Mouse (Mus musculus): ENCODE data around the gene Stip1. TPM values are rescaled to one million over a fixed set of nuclear protein-coding genes. Genes with fewer than 3 reads are reported as not detected.
"Not testable (repeated sequence)": the region's sequence is repeated elsewhere in the genome, so short reads cannot be mapped to it uniquely, and the experiment has no call there.

Gene Stip1
- polyA plus RNA-seq, 1 experiment from 2014 or later = 230 TPM

DNA sequence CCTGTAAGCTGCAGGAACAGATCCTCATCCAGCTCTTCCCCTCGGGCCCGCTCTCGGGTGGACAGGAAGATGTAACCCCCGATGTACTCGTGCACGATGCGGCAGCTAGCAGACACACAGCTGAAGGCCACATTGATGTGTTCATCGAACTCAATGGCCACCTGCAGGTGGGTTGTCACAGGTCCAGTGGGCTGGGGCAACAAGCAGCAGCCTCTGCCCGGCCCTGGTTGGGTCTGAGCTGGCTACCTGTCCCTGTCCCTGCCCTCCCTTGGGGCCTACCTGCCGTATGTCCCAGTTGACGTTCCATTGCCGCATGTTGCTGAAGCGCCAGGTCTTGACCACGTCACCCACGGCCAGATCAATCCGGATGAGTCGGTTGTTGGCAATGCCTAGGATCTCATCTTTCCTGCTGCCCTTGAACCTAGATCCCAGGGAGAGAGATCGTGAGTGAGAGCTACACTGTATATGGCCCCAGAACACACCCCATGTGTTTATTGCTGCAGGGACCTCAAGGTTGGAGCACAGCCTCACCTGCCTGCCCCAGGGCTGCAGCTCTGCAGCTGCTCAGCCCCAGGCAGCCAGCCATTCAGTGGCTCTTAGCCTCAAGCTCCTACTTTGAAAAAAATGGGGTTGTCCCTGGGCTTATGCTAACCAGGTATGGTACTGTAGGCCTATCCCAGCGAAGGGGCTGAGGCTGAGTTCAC, 40.3 kb downstream of the Stip1 start:
- peaks cover 37% of the 10 kb centered on the region for H3K4me1 ChIP-seq
- peaks cover 69% of the 10 kb centered on the region for H3K36me3 ChIP-seq
- 84% methylated on average over 19 of the region's 19 CpGs for WGBS (ENCODE audit: insufficient replicate concordance)
- H3K4me3 ChIP-seq = no peak overlapping the region
- H3K27me3 ChIP-seq (replicated peaks) = no peaks in the 10 kb centered on the region
- ATAC-seq = no peak
- H3K27ac ChIP-seq = no peak overlapping the region
- no peak overlapping the region for H3K9ac ChIP-seq
- H3K9me3 ChIP-seq (replicated peaks) = no peaks in the 10 kb centered on the region
- H3K4me2 ChIP-seq = no peak overlapping the region

GRCm38 (mm10) chr19:6997721-6998290, 42.0 kb downstream of the Stip1 start:
- no peaks in the 10 kb centered on the region for H3K27me3 ChIP-seq (replicated peaks)
- 75% methylated on average over 9 of the region's 9 CpGs for WGBS (ENCODE audit: insufficient replicate concordance)
- no peak overlapping the region for H3K4me2 ChIP-seq
- no peak overlapping the region for H3K4me3 ChIP-seq
- H3K4me1 ChIP-seq = peaks cover 54% of the 10 kb centered on the region
- no peaks in the 10 kb centered on the region for H3K9me3 ChIP-seq (replicated peaks)
- no peak overlapping the region for H3K27ac ChIP-seq
- H3K9ac ChIP-seq = no peak overlapping the region
- ATAC-seq = no peak
- H3K36me3 ChIP-seq = peaks cover 52% of the 10 kb centered on the region

- peaks cover 63% of the 10 kb centered on the region for H3K4me1 ChIP-seq
- peak; percentile 72 for ATAC-seq
- H3K9ac ChIP-seq = peak within 1 kb of the TSS; percentile 74
- H3K4me3 ChIP-seq = peak within 1 kb of the TSS; percentile 66
- H3K27ac ChIP-seq = peak within 1 kb of the TSS; percentile 75
- no peaks in the 10 kb centered on the region for H3K9me3 ChIP-seq (replicated peaks)
- peak within 1 kb of the TSS; percentile 93 for H3K4me2 ChIP-seq
- WGBS (ENCODE audit: insufficient replicate concordance) = 1% methylated on average over 24 of the region's 24 CpGs
- H3K27me3 ChIP-seq (replicated peaks) = no peaks in the 10 kb centered on the region
- H3K36me3 ChIP-seq = peaks cover 34% of the 10 kb centered on the region
These were observed 43.8 kb downstream of the Stip1 start, which contains the start of the genes Nudt22 and Trpt1 for GRCm38 (mm10) chr19:6996006-6996405. Gene Nudt22 (minus strand): TSS chr19:6996117. Gene Trpt1 (plus strand): TSS chr19:6996131.

GRCm38 (mm10) chr19:6995255-6995991, 44.3 kb downstream of the Stip1 start:
- 37% methylated on average over 21 of the region's 21 CpGs for WGBS (ENCODE audit: insufficient replicate concordance)
- ATAC-seq = no peak
- Histone ChIP-seq H3K4me3 (peak overlapping the region; percentile 66), H3K4me1 (peaks cover 63% of the 10 kb centered on the region), H3K4me2 (peak overlapping the region; percentile 93), H3K27ac (peak overlapping the region; percentile 75), H3K36me3 (peaks cover 28% of the 10 kb centered on the region), H3K27me3 (replicated peaks) (no peaks in the 10 kb centered on the region), H3K9ac (peak overlapping the region; percentile 74), H3K9me3 (replicated peaks) (no peaks in the 10 kb centered on the region)

DNA sequence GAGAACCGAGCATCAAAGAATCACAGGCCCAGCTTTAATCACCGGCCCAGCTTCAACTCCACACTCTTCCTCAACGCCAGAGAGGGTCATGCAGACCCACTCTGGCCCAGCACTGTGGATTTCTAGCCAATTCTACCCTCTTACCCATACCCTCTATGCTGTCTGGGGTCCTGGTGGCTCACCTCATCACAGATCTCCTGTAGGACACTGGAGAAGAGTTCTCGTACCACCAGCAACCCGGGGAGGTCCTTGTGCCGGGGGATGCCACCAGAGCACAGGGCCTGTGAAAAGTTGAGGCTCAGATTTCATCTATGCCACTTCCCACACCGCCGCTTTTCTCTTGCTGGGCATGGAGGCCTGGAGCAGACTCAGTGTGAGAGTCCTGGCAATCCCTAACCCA, 45.3 kb downstream of the Stip1 start:
- Histone ChIP-seq H3K4me1 (peaks cover 62% of the 10 kb centered on the region), H3K9me3 (replicated peaks) (no peaks in the 10 kb centered on the region), H3K4me3 (no peak overlapping the region), H3K27ac (0 out of 2 replicates have a peak overlapping the region, but pooled peaks have one; percentile 75), H3K9ac (no peak overlapping the region), H3K4me2 (peak overlapping the region; percentile 93), H3K36me3 (peaks cover 18% of the 10 kb centered on the region), H3K27me3 (replicated peaks) (no peaks in the 10 kb centered on the region)
- no peak for ATAC-seq
- WGBS (ENCODE audit: insufficient replicate concordance) = 81% methylated on average over 8 of the region's 8 CpGs

- Histone ChIP-seq H3K27ac (peak overlapping the region; percentile 71; the same call in 1 of the 2 replicates), H3K4me1 (peaks cover 57% of the 10 kb centered on the region), H3K9ac (no peak overlapping the region), H3K27me3 (replicated peaks) (no peaks in the 10 kb centered on the region), H3K4me3 (no peak overlapping the region), H3K36me3 (peaks cover 16% of the 10 kb centered on the region), H3K4me2 (no peak overlapping the region), H3K9me3 (replicated peaks) (no peaks in the 10 kb centered on the region)
- ATAC-seq = no peak
- WGBS (ENCODE audit: insufficient replicate concordance) = 86% methylated on average over 8 of the region's 8 CpGs
These were observed 45.8 kb downstream of the Stip1 start for GRCm38 (mm10) chr19:6994002-6994401.

- Histone ChIP-seq H3K4me1 (peaks cover 58% of the 10 kb centered on the region), H3K27me3 (replicated peaks) (no peaks in the 10 kb centered on the region), H3K9me3 (replicated peaks) (no peaks in the 10 kb centered on the region), H3K4me2 (peak overlapping the region; percentile 98), H3K9ac (peak overlapping the region; percentile 77), H3K36me3 (peaks cover 8% of the 10 kb centered on the region), H3K27ac (peak overlapping the region; percentile 71), H3K4me3 (peak overlapping the region; percentile 74)
- no peak for ATAC-seq
- WGBS (ENCODE audit: insufficient replicate concordance) = 61% methylated on average over 14 of the region's 14 CpGs
These were observed 46.6 kb downstream of the Stip1 start for GRCm38 (mm10) chr19:6993011-6993770.

DNA sequence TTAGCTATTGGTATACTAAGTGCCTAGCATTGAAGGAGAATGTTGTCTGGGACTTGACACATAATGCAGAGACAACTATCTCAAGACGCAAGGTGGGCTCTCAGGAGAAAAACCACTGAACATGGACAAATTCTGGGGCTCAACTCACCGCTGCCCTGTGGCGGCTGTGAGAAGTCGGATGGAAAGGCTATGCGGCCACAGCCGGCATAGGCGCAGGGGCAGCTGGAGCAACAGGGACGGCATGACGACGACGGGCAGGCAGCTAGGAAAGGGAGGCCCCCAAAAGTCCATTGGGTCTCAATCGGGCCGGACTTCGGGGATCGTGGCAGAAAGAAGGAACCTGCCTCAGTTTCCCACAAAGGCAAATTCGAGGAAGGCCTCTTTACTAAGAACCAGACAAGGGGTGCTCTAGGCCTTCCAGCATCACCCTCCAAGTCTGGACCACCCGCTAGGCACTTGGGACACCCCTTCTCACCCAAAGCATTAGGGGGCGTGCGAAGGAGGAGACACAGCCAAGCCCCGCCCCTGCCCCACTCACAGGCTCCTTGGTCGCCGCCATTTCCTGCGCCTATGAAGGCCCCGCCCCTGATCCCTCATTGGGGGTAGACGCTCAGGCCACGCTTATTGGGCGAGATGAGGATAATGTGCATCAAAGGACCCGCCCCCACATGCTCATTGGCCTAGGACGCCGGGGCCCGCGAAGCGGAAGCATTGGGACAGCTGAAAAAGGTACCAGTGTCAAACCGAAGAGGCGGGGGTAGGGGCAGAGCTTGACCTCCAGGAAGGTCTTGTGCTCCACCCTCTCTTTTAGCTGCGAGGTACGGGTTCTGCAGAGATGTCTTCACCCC, 47.5 kb downstream of the Stip1 start, which contains the start of gene Dnajc4:
Gene Dnajc4 (minus strand): TSS at position 562 of the 848 bp plus-strand sequence.
- Histone ChIP-seq H3K36me3 (0 out of 2 replicates have a peak, but pooled peaks cover 3% of the 10 kb centered on the region), H3K9ac (peak within 1 kb of the TSS; percentile 79), H3K4me3 (peak within 1 kb of the TSS; percentile 74), H3K27me3 (replicated peaks) (no peaks in the 10 kb centered on the region), H3K4me2 (peak within 1 kb of the TSS; percentile 98), H3K4me1 (peaks cover 65% of the 10 kb centered on the region), H3K27ac (peak within 1 kb of the TSS; percentile 71), H3K9me3 (replicated peaks) (no peaks in the 10 kb centered on the region)
- 3% methylated on average over 37 of the region's 37 CpGs for WGBS (ENCODE audit: insufficient replicate concordance)
- peak; percentile 93 for ATAC-seq

DNA sequence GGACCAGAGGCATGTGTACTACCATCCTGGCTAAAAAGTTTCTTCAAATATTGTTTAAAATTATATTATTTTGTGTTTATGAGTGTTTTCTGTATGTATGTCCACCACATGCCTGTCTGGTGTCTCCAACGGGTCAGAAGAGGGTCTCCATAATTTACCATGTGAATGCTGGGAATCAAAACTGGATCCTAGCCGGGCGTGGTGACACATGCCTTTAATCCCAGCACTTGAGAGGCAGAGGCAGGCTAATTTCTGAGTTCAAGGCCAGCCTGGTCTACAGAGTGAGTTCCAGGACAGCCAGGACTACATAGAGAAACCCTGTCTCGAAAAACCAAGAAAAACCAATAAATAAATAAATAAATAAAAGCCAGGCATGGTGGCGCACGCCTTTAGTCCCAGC, 48.6 kb downstream of the Stip1 start:
- H3K4me1 ChIP-seq = peaks cover 65% of the 10 kb centered on the region
- not testable (repeated sequence) for H3K4me2 ChIP-seq; H3K9me3 ChIP-seq (replicated peaks); H3K9ac ChIP-seq; H3K27me3 ChIP-seq (replicated peaks); ATAC-seq; H3K27ac ChIP-seq; H3K36me3 ChIP-seq; H3K4me3 ChIP-seq
- WGBS (ENCODE audit: insufficient replicate concordance) = 76% methylated on average over 6 of the region's 6 CpGs

DNA sequence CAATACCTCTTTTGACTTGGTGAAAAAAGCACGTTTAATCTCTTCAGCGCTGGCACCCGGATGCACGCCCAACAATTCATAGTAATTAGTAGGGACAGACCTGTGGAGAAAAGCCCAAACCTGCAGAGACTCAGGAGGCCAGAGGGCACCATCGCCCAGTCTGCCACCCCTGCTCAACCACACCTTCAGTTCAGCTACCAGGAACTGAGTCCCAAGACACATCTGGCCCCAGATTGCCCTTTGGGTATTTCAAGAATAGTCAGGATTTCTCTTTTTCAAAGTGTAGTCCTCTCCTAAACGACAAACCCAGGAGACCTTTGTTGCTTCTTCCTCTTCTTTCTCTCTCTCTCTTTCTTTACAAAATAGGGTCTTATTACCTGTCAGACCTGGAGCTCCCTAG, 49.1 kb downstream of the Stip1 start:
- Histone ChIP-seq H3K9ac (no peak overlapping the region), H3K36me3 (0 out of 2 replicates have a peak, but pooled peaks cover 4% of the 10 kb centered on the region), H3K27ac (no peak overlapping the region), H3K27me3 (replicated peaks) (no peaks in the 10 kb centered on the region), H3K4me1 (peaks cover 65% of the 10 kb centered on the region), H3K9me3 (replicated peaks) (no peaks in the 10 kb centered on the region), H3K4me3 (no peak overlapping the region), H3K4me2 (no peak overlapping the region)
- ATAC-seq = no peak
- WGBS (ENCODE audit: insufficient replicate concordance) = 83% methylated on average over 6 of the region's 6 CpGs

- ATAC-seq = no peak
- Histone ChIP-seq H3K4me1 (peaks cover 60% of the 10 kb centered on the region), H3K4me2 (no peak overlapping the region)
These were observed 50.5 kb downstream of the Stip1 start for GRCm38 (mm10) chr19:6989251-6989650.

More at GRCm38 (mm10) chr19:6989251-6989650, 50.5 kb downstream of the Stip1 start:
- Histone ChIP-seq H3K36me3 (peaks cover 16% of the 10 kb centered on the region; the same call in 1 of the 2 replicates), H3K9ac (no peak overlapping the region), H3K27me3 (replicated peaks) (no peaks in the 10 kb centered on the region), H3K27ac (no peak overlapping the region), H3K4me3 (no peak overlapping the region), H3K9me3 (replicated peaks) (no peaks in the 10 kb centered on the region)
- WGBS (ENCODE audit: insufficient replicate concordance) = 83% methylated on average over 8 of the region's 8 CpGs
